Mouse (Mus musculus) adrenal gland, postnatal 36 days (tissue): ENCODE measurements around the gene Sorcs3. TPM values are rescaled to one million over a fixed set of nuclear protein-coding genes. Genes with fewer than 3 reads are reported as not detected.
A peak's percentile ranks its signal among the peaks of the same experiment; 100 is the strongest.

Experiments used
- DNase-seq, 2 experiments: peaks; one replicate each; pipeline ENCODE4 v3.0.0; 2021; ENCODE audit warnings: mixed read lengths in 1 of 2
- long read RNA-seq, 2 experiments: library from polyadenylated mRNA; stranded (forward); transcript quantifications; one replicate each; pipeline ENCODE4 v2.0.0; 2021; ENCODE audit warnings: borderline sequencing depth in 2 of 2
- total RNA-seq, 2 experiments: library from RNA; stranded (reverse); gene quantifications; 2 replicates each; pipeline ENCODE4 v1.2.3; 2021

The Sorcs3 gene
- total RNA-seq, result not detected
- long read RNA-seq, experiment 1, partial matches to known transcripts, result 0 of 1 reads
- long read RNA-seq, experiment 1, other reads (novel, unspliced or antisense), result 1 of 1 reads
- long read RNA-seq, experiment 2, result 0 reads

- no peak for DNase-seq
These were observed at the start of gene Sorcs3 for GRCm38 (mm10) chr19:48205929-48206814. TSS of gene Sorcs3 (plus strand) at chr19:48206025.

- no peak for DNase-seq
These were observed 40.5 kb upstream of the Sorcs3 start for GRCm38 (mm10) chr19:48165341-48165740.

- no peak for DNase-seq
These were observed 38.7 kb upstream of the Sorcs3 start for GRCm38 (mm10) chr19:48167110-48167509.

GRCm38 (mm10) chr19:48168284-48168683, 37.5 kb upstream of the Sorcs3 start:
- no peak for DNase-seq

- DNase-seq, result no peak
These were observed 31.1 kb upstream of the Sorcs3 start for GRCm38 (mm10) chr19:48174717-48175116.

- DNase-seq, result peak in 1 of 2 experiments; percentile 2
These were observed 1.8 kb upstream of the Sorcs3 start for GRCm38 (mm10) chr19:48203928-48204470.

- DNase-seq, result no peak
These were observed 1.3 kb upstream of the Sorcs3 start for GRCm38 (mm10) chr19:48204476-48204875.

GRCm38 (mm10) chr19:48204892-48205761, 698 bp upstream of the Sorcs3 start:
- DNase-seq, result no peak

- DNase-seq, result no peak
These were observed 1.3 kb downstream of the Sorcs3 start for GRCm38 (mm10) chr19:48206861-48207730.

GRCm38 (mm10) chr19:48207731-48208370, 2.0 kb downstream of the Sorcs3 start:
- DNase-seq, result no peak

- DNase-seq, result no peak
These were observed 9.6 kb downstream of the Sorcs3 start for GRCm38 (mm10) chr19:48215379-48215778.

GRCm38 (mm10) chr19:48237786-48238372, 32.1 kb downstream of the Sorcs3 start:
- DNase-seq, result no peak

- no peak for DNase-seq
These were observed 32.6 kb downstream of the Sorcs3 start for GRCm38 (mm10) chr19:48238391-48238790.

GRCm38 (mm10) chr19:48240960-48241359, 35.1 kb downstream of the Sorcs3 start:
- DNase-seq, result no peak

- no peak for DNase-seq
These were observed 38.2 kb downstream of the Sorcs3 start for GRCm38 (mm10) chr19:48244036-48244435.

GRCm38 (mm10) chr19:48259223-48259622, 53.4 kb downstream of the Sorcs3 start:
- DNase-seq, result no peak

- no peak for DNase-seq
These were observed 54.8 kb downstream of the Sorcs3 start for GRCm38 (mm10) chr19:48260671-48261070.

GRCm38 (mm10) chr19:48263750-48264149, 57.9 kb downstream of the Sorcs3 start:
- DNase-seq, result no peak

GRCm38 (mm10) chr19:48280273-48280672, 74.4 kb downstream of the Sorcs3 start:
- no peak for DNase-seq

GRCm38 (mm10) chr19:48282250-48282649, 76.4 kb downstream of the Sorcs3 start:
- DNase-seq, result no peak
